Mouse (Mus musculus): ENCODE results near the gene Mast4.

GRCm38 (mm10) chr13:102816689-102817088 lies 517.6 kb downstream of the Mast4 start:
- TF ChIP-seq POLR2A (IDR thresholded peaks at IDR 0.05; ENCODE audit: low read depth, low read length) = no peak
- no peak for TF ChIP-seq CTCF (IDR thresholded peaks at IDR 0.05; ENCODE audit: borderline replicate concordance, insufficient read depth, low read length)
